Mouse (Mus musculus): ENCODE measurements around the gene Dnttip2. TPM values are rescaled to one million over a fixed set of nuclear protein-coding genes. Genes with fewer than 3 reads are reported as not detected.

The Dnttip2 gene
- total RNA-seq, 2 experiments from 2014 or later: 28.9 to 30.8 TPM

GRCm38 (mm10) chr3:122333493-122333892, 59.3 kb downstream of the Dnttip2 start:
- DNase-seq: peak; percentile 27

GRCm38 (mm10) chr3:122333902-122334301, 59.7 kb downstream of the Dnttip2 start:
- no peak for DNase-seq

- DNase-seq: no peak
These were observed 60.2 kb downstream of the Dnttip2 start for GRCm38 (mm10) chr3:122334375-122334774.

Small RNA genes within 50 kb of the gene (microRNA-seq; reads per million reads assigned to microRNA genes)
- gene Gm22903 (0 reads per million in 2 experiments), gene Mir760 (25.8 to 38.7 reads per million in 2 experiments)

Other genes starting within 250 kb of the Dnttip2 start
- 1 to 10 TPM; 7.8 to 8.7 TPM for gene Abca4, start 229.9 kb upstream of the Dnttip2 start, total RNA-seq (2021)
- gene Gclm, start 28.8 kb upstream of the Dnttip2 start, total RNA-seq (2021): 10 to 100 TPM; 43.9 to 58.5 TPM
- gene Bcar3, start 19.7 kb downstream of the Dnttip2 start, total RNA-seq (2021): 1 to 10 TPM; 8.8 to 9.5 TPM

Data from heart, postnatal 4 days (tissue).